Mouse (Mus musculus) kidney, embryonic 16.5 days (tissue): ENCODE measurements around the gene Cass4. TPM values are rescaled to one million over a fixed set of nuclear protein-coding genes. Genes with fewer than 3 reads are reported as not detected.

Experiments used
- ATAC-seq: fragments of 200-750 bp; cut with Nextera tagmentation; 2 replicates; pipeline ENCODE4 v1.8.0; 2017; ENCODE audit warnings: moderate TSS enrichment; ENCODE audit not compliant: low FRiP score, low TSS enrichment
- H3K27ac ChIP-seq: fragments of 300-500 bp; sonication (generic); 2 replicates; pipeline ENCODE4 v1.5.1; 2014; ENCODE audit warnings: low read length
- H3K27me3 ChIP-seq: fragments of 300-500 bp; sonication (generic); 2 replicates; pipeline ENCODE4 v1.6.1; 2014; ENCODE audit warnings: low read length, control low read depth, mixed read lengths; ENCODE audit not compliant: insufficient read depth
- H3K36me3 ChIP-seq: fragments of 300-500 bp; sonication (generic); 2 replicates; pipeline ENCODE4 v1.6.1; 2014; ENCODE audit warnings: low read length, control low read depth, mixed read lengths; ENCODE audit not compliant: insufficient read depth
- H3K4me1 ChIP-seq: fragments of 300-500 bp; sonication (generic); 2 replicates; pipeline ENCODE4 v1.6.1; 2014; ENCODE audit warnings: low read length, control low read depth, mixed read lengths; ENCODE audit not compliant: insufficient read depth
- H3K4me2 ChIP-seq: fragments of 300-500 bp; sonication (generic); replicated peaks from 2 replicates; pipeline ENCODE4 v1.6.1; 2014; ENCODE audit warnings: low read depth, low read length
- H3K4me3 ChIP-seq: fragments of 300-500 bp; sonication (generic); 2 replicates; pipeline ENCODE4 v1.5.1; 2014; ENCODE audit warnings: mild to moderate bottlenecking, low read length
- H3K9ac ChIP-seq: fragments of 300-500 bp; sonication (generic); replicated peaks from 2 replicates; pipeline ENCODE4 v1.6.1; 2014; ENCODE audit warnings: low read length
- H3K9me3 ChIP-seq: fragments of 300-500 bp; sonication (generic); 2 replicates; pipeline ENCODE4 v1.6.1; 2016; ENCODE audit warnings: low read length, control low read depth
- WGBS: fragments of 180-500 bp; shearing (Covaris S2); extraction: QIAGEN DNeasy Blood & Tissue Kit; methylation state at CpG from one replicate; pipeline ENCODE4 v1.1.7; 2014; 5-methylcytosine and 5-hydroxymethylcytosine counted together
- polyA plus RNA-seq: library from polyadenylated mRNA; unstranded; fragments of >200 nt; fragmentation: Nextera tagmentation; extraction: Ambion mirVana; gene quantifications from 2 replicates; pipeline ENCODE4 v1.2.1, GENCODE M21; 2015

Cass4 gene
- polyA plus RNA-seq: 0.32 and 0.36 TPM in 2 replicates

GRCm38 (mm10) chr2:172393391-172394051 lies at the start of gene Cass4:
Cass4 (plus strand) TSS chr2:172393794.
- Histone ChIP-seq H3K27ac (no peak within 1 kb of the TSS), H3K27me3 (no peaks in the 10 kb centered on the region), H3K4me3 (no peak within 1 kb of the TSS), H3K4me2 (no peak within 1 kb of the TSS), H3K4me1 (no peaks in the 10 kb centered on the region), H3K36me3 (no peaks in the 10 kb centered on the region), H3K9ac (no peak within 1 kb of the TSS), H3K9me3 (no peaks in the 10 kb centered on the region)
- WGBS: 38% methylated on average over 13 of the region's 13 CpGs
- no peak for ATAC-seq

GRCm38 (mm10) chr2:172344669-172345068 lies 48.9 kb upstream of the Cass4 start:
- Histone ChIP-seq H3K9me3 (no peaks in the 10 kb centered on the region), H3K4me3 (peak overlapping the region; percentile 57), H3K4me2 (peak overlapping the region; percentile 94), H3K27ac (no peak overlapping the region), H3K27me3 (no peaks in the 10 kb centered on the region), H3K36me3 (no peaks in the 10 kb centered on the region), H3K4me1 (peaks cover 7% of the 10 kb centered on the region), H3K9ac (peak overlapping the region; percentile 27; the same call in 1 of the 2 replicates)
- ATAC-seq: peak; percentile 1; the same call in 1 of the 2 replicates
- WGBS: 35% methylated on average over 5 of the region's 5 CpGs

- Histone ChIP-seq H3K9ac (peak within 1 kb of the TSS; percentile 62), H3K4me3 (peak within 1 kb of the TSS; percentile 57), H3K27ac (no peak within 1 kb of the TSS), H3K4me2 (peak within 1 kb of the TSS; percentile 94), H3K27me3 (no peaks in the 10 kb centered on the region), H3K9me3 (no peaks in the 10 kb centered on the region), H3K36me3 (no peaks in the 10 kb centered on the region), H3K4me1 (peaks cover 7% of the 10 kb centered on the region)
- ATAC-seq: peak; percentile 96
- WGBS: under 1% methylated on average over 28 of the region's 35 CpGs
Measured at GRCm38 (mm10) chr2:172345258-172345738, 48.3 kb upstream of the Cass4 start, which contains the start of gene Fam210b. Fam210b (plus strand) TSS chr2:172345565.

GRCm38 (mm10) chr2:172346034-172346929 lies 47.3 kb upstream of the Cass4 start:
- Histone ChIP-seq H3K27ac (no peak overlapping the region), H3K27me3 (no peaks in the 10 kb centered on the region), H3K4me2 (peak overlapping the region; percentile 94), H3K9me3 (no peaks in the 10 kb centered on the region), H3K36me3 (no peaks in the 10 kb centered on the region), H3K4me1 (peaks cover 7% of the 10 kb centered on the region), H3K4me3 (peak overlapping the region; percentile 57), H3K9ac (peak overlapping the region; percentile 62)
- no peak; the same call in 1 of the 2 replicates for ATAC-seq
- 11% methylated on average over 31 of the region's 31 CpGs for WGBS

- peak overlapping the region; percentile 94 for H3K4me2 ChIP-seq
- WGBS: 56% methylated on average over 8 of the region's 8 CpGs
- H3K4me3 ChIP-seq: peak overlapping the region; percentile 57; the same call in 1 of the 2 replicates
- H3K27ac ChIP-seq: no peak overlapping the region
- no peaks in the 10 kb centered on the region for H3K27me3 ChIP-seq
- H3K36me3 ChIP-seq: no peaks in the 10 kb centered on the region
- no peak for ATAC-seq
- H3K4me1 ChIP-seq: peaks cover 7% of the 10 kb centered on the region
- no peaks in the 10 kb centered on the region for H3K9me3 ChIP-seq
- no peak overlapping the region for H3K9ac ChIP-seq
Measured at GRCm38 (mm10) chr2:172346933-172347611, 46.5 kb upstream of the Cass4 start.

GRCm38 (mm10) chr2:172348297-172348950 lies 45.2 kb upstream of the Cass4 start:
- Histone ChIP-seq H3K27ac (no peak overlapping the region), H3K36me3 (no peaks in the 10 kb centered on the region), H3K4me1 (peaks cover 7% of the 10 kb centered on the region), H3K27me3 (no peaks in the 10 kb centered on the region), H3K9ac (0 out of 2 replicates have a peak overlapping the region, but pooled peaks have one; percentile 5), H3K4me2 (no peak overlapping the region), H3K4me3 (no peak overlapping the region), H3K9me3 (no peaks in the 10 kb centered on the region)
- no peak for ATAC-seq
- WGBS: 40% methylated on average over 3 of the region's 3 CpGs

- H3K4me3 ChIP-seq: no peak overlapping the region
- H3K4me2 ChIP-seq: no peak overlapping the region
- H3K36me3 ChIP-seq: 0 out of 2 replicates have a peak, but pooled peaks cover 5% of the 10 kb centered on the region
- no peaks in the 10 kb centered on the region for H3K27me3 ChIP-seq
- H3K9me3 ChIP-seq: no peaks in the 10 kb centered on the region
- H3K27ac ChIP-seq: no peak overlapping the region
- WGBS: 80% methylated on average over 14 of the region's 14 CpGs
- no peak for ATAC-seq
- H3K9ac ChIP-seq: no peak overlapping the region
- H3K4me1 ChIP-seq: peaks cover 2% of the 10 kb centered on the region
Measured at GRCm38 (mm10) chr2:172349776-172350175, 43.8 kb upstream of the Cass4 start.

- no peak overlapping the region for H3K27ac ChIP-seq
- no peak for ATAC-seq
Measured at GRCm38 (mm10) chr2:172350773-172351172, 42.8 kb upstream of the Cass4 start.

GRCm38 (mm10) chr2:172353218-172353617 lies 40.4 kb upstream of the Cass4 start:
- Histone ChIP-seq H3K9ac (no peak overlapping the region), H3K27ac (no peak overlapping the region), H3K4me1 (no peaks in the 10 kb centered on the region), H3K4me2 (no peak overlapping the region), H3K36me3 (peaks cover 37% of the 10 kb centered on the region), H3K9me3 (no peaks in the 10 kb centered on the region), H3K4me3 (no peak overlapping the region), H3K27me3 (no peaks in the 10 kb centered on the region)
- ATAC-seq: no peak
- 82% methylated on average over 9 of the region's 9 CpGs for WGBS

More at GRCm38 (mm10) chr2:172350773-172351172, 42.8 kb upstream of the Cass4 start:
- H3K36me3 ChIP-seq: peaks cover 13% of the 10 kb centered on the region
- no peaks in the 10 kb centered on the region for H3K27me3 ChIP-seq
- H3K4me1 ChIP-seq: no peaks in the 10 kb centered on the region; the same call in 1 of the 2 replicates
- H3K9ac ChIP-seq: no peak overlapping the region
- no peak overlapping the region for H3K4me2 ChIP-seq
- H3K4me3 ChIP-seq: no peak overlapping the region
- WGBS: 50% methylated on average over 8 of the region's 8 CpGs
- no peaks in the 10 kb centered on the region for H3K9me3 ChIP-seq
